Comparison of ENCODE assay signal across 10 mouse cellular contexts in the genomic region with DNA sequence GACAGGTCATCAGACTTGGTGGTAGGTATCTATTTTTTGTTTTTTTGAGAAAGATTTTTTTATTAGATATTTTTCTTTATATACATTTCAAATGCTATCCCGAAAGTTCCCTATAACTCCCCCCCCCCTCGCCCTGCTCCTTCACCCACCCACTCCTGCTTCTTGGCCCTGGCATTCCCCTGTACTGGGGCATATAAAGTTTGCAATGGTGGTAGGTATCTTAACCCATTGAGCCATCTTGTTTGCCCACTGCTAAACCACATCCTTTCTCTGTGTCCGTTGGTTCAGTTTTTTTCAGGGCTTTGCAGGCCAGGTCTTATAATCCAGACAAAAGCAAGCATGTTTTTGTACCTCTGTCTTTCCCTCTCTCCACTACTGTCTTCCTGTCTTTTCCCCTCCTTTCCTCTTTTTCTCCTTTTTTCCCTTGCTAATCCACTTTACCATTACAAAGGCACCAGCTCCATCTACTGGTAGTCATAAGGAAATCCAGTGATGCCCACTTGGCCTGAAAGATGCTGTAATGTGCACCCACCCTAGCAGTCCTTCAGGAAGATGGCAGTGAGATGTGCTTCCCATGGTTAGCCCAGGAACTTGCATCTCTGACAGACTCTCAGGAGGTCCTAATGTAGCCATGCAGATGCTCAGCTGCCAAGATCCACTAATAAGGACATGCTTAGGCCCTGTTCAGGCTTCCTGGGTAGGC. TPM values are rescaled to one million over a fixed set of nuclear protein-coding genes. Genes with fewer than 3 reads are reported as not detected.
DNase-seq lines count a peak whose midpoint lies in the region; ATAC-seq and TF ChIP-seq lines count a peak whose summit lies in the region.
"Had no signal": no experiment of that assay in that cellular context is flagged by ENCODE, and none has a peak within 500 bp of the region (broad histone marks: within the 10 kb centered on the region; RNA-seq: fewer than 3 reads in every experiment).

No protein-coding gene starts in this region.

- TF ChIP-seq POLR2A in CH12.LX (IDR thresholded peaks at IDR 0.05; ENCODE audit: low read depth, low read length): no peak

- TF ChIP-seq EP300 in CH12.LX (IDR thresholded peaks at IDR 0.05; ENCODE audit: low read length): no peak

- H3K79me2 ChIP-seq in CH12.LX (replicated peaks; ENCODE audit: control insufficient read depth, extremely low read depth, insufficient read depth, poor library complexity, severe bottlenecking): no peaks in the 10 kb centered on the region

- in situ Hi-C loops in CH12.LX (cut with MboI; ENCODE audit: low pct_ligation_motif_present, low pct_unique_long_range_greater_than_20kb, low sequenced_read_pairs): no loop called here

- H3K4me3 ChIP-seq in hindbrain, embryonic 11.5 days (ENCODE audit: low read depth, low read length): no peak overlapping the region
- H3K4me3 ChIP-seq in hindbrain, embryonic 10.5 days: no peak overlapping the region
- H3K4me3 ChIP-seq in CH12.LX (replicated peaks in 1 of 3; ENCODE audit: low read depth in 2 of 3, low read length in 2 of 3, poor library complexity in 1 of 3): no peak overlapping the region
- H3K4me3 ChIP-seq in midbrain, embryonic 10.5 days: no peak overlapping the region
- H3K4me3 ChIP-seq in intestine, embryonic 16.5 days (ENCODE audit: low read length): no peak overlapping the region

- no peak overlapping the region for H3K4me2 ChIP-seq in hindbrain, embryonic 11.5 days (replicated peaks; ENCODE audit: low read depth, low read length)
- H3K4me2 ChIP-seq in CH12.LX (ENCODE audit: insufficient read depth, low read depth, poor library complexity, severe bottlenecking): no peak overlapping the region
- no peak overlapping the region for H3K4me2 ChIP-seq in intestine, embryonic 16.5 days (ENCODE audit: low read depth, low read length)

- dilution Hi-C loops in CH12.LX (cut with MboI; ENCODE audit: extremely low pct_ligation_motif_present, extremely low pct_unique_long_range_greater_than_20kb, low sequenced_read_pairs): no loop called here

- H3K9ac ChIP-seq in hindbrain, embryonic 11.5 days (ENCODE audit: low read depth, low read length): no peak overlapping the region
- H3K9ac ChIP-seq in CH12.LX (ENCODE audit: insufficient read depth, low read depth): no peak overlapping the region
- no peak overlapping the region for H3K9ac ChIP-seq in intestine, embryonic 16.5 days (ENCODE audit: low read depth, low read length)

- no peak overlapping the region for H3K27ac ChIP-seq in hindbrain, embryonic 11.5 days (ENCODE audit: low read depth, low read length)
- H3K27ac ChIP-seq in hindbrain, embryonic 10.5 days: no peak overlapping the region
- no peak overlapping the region for H3K27ac ChIP-seq in CH12.LX (ENCODE audit: insufficient read depth, low read depth)
- no peak overlapping the region for H3K27ac ChIP-seq in midbrain, embryonic 10.5 days (replicated peaks)
- no peak overlapping the region for H3K27ac ChIP-seq in intestine, embryonic 16.5 days (ENCODE audit: low read length)

- H3K9me3 ChIP-seq in hindbrain, embryonic 11.5 days (ENCODE audit: control insufficient read depth, low read length): no peaks in the 10 kb centered on the region
- H3K9me3 ChIP-seq in hindbrain, embryonic 10.5 days: no peaks in the 10 kb centered on the region
- no peaks in the 10 kb centered on the region for H3K9me3 ChIP-seq in CH12.LX (replicated peaks; ENCODE audit: low read length)
- H3K9me3 ChIP-seq in midbrain, embryonic 10.5 days (replicated peaks): no peaks in the 10 kb centered on the region
- no peaks in the 10 kb centered on the region for H3K9me3 ChIP-seq in intestine, embryonic 16.5 days (ENCODE audit: control insufficient read depth, low read length)

- peak; percentile 51; the same call in 1 of the 2 replicates for ATAC-seq in hindbrain, embryonic 11.5 days (ENCODE audit: low FRiP score)
- no peak for ATAC-seq in intestine, embryonic 16.5 days

- H3K36me3 ChIP-seq in hindbrain, embryonic 11.5 days (ENCODE audit: control insufficient read depth, insufficient read depth, low read length): no peaks in the 10 kb centered on the region
- no peaks in the 10 kb centered on the region for H3K36me3 ChIP-seq in hindbrain, embryonic 10.5 days
- no peaks in the 10 kb centered on the region for H3K36me3 ChIP-seq in CH12.LX (replicated peaks in 1 of 2; ENCODE audit: control insufficient read depth in 1 of 2, insufficient read depth in 1 of 2, low read length in 1 of 2)
- no peaks in the 10 kb centered on the region for H3K36me3 ChIP-seq in midbrain, embryonic 10.5 days
- H3K36me3 ChIP-seq in intestine, embryonic 16.5 days (ENCODE audit: control insufficient read depth, insufficient read depth, low read length): no peaks in the 10 kb centered on the region

- peak; percentile 14 to 42; a peak in 2 of 4 replicates for TF ChIP-seq CTCF in CH12.LX (conservative IDR thresholded peaks at IDR 0.05 in 1 of 2, IDR thresholded peaks at IDR 0.05 in 1 of 2; ENCODE audit: low read depth in 2 of 2, low read length in 2 of 2)

- peak; percentile 51 for TF ChIP-seq RAD21 in CH12.LX (IDR thresholded peaks at IDR 0.05; ENCODE audit: low read depth, low read length)

- no peaks in the 10 kb centered on the region for H3K27me3 ChIP-seq in hindbrain, embryonic 11.5 days (ENCODE audit: control insufficient read depth, insufficient read depth, low read length)
- no peaks in the 10 kb centered on the region for H3K27me3 ChIP-seq in hindbrain, embryonic 10.5 days (ENCODE audit: insufficient read depth, poor library complexity, severe bottlenecking)
- H3K27me3 ChIP-seq in CH12.LX (replicated peaks): no peaks in the 10 kb centered on the region
- H3K27me3 ChIP-seq in midbrain, embryonic 10.5 days (ENCODE audit: low read depth, poor library complexity, severe bottlenecking): no peaks in the 10 kb centered on the region
- no peaks in the 10 kb centered on the region for H3K27me3 ChIP-seq in intestine, embryonic 16.5 days (replicated peaks; ENCODE audit: control insufficient read depth, insufficient read depth, low read length)

- WGBS in hindbrain, embryonic 11.5 days: 51% methylated on average over 3 of the region's 3 CpGs
- 55% methylated on average over 3 of the region's 3 CpGs for WGBS in hindbrain, embryonic 10.5 days
- WGBS in midbrain, embryonic 10.5 days: 51% methylated on average over 3 of the region's 3 CpGs
- 54% methylated on average over 3 of the region's 3 CpGs for WGBS in intestine, embryonic 16.5 days

- no peaks in the 10 kb centered on the region for H3K4me1 ChIP-seq in hindbrain, embryonic 11.5 days (replicated peaks; ENCODE audit: control insufficient read depth, insufficient read depth, low read length)
- H3K4me1 ChIP-seq in hindbrain, embryonic 10.5 days (replicated peaks): no peaks in the 10 kb centered on the region
- peaks cover 0 to 6% of the 10 kb centered on the region in 2 experiments; a peak in 1 of 4 replicates for H3K4me1 ChIP-seq in CH12.LX (ENCODE audit: control insufficient read depth in 1 of 2, insufficient read depth in 2 of 2)
- no peaks in the 10 kb centered on the region for H3K4me1 ChIP-seq in midbrain, embryonic 10.5 days
- H3K4me1 ChIP-seq in intestine, embryonic 16.5 days (ENCODE audit: control insufficient read depth, insufficient read depth, low read length): no peaks in the 10 kb centered on the region

- peak; percentile 52 for DNase-seq in hindbrain, embryonic 11.5 days (ENCODE audit: low spot score)
- no peak for DNase-seq in hindbrain, embryonic 10.5 days (ENCODE audit: low spot score)
- DNase-seq in CH12.LX (ENCODE audit: extremely low read depth): peak; percentile 29
- DNase-seq in embryo, embryonic 10 days (ENCODE audit: low spot score): peak; percentile 67
- DNase-seq in midbrain, embryonic 10.5 days (ENCODE audit: low spot score): peak; percentile 20
- no peak for DNase-seq in spleen, postnatal 10 days (ENCODE audit: low spot score in 2 of 2)
- no peak for DNase-seq in natural killer cell, adult 2 months (ENCODE audit: low spot score in 2 of 2)

TF ChIP-seq in CH12.LX, 34 proteins besides CTCF, POLR2A, EP300 and RAD21:
- TF ChIP-seq PAX5 (IDR thresholded peaks at IDR 0.05; ENCODE audit: low read length) (no peak), SMC3 (IDR thresholded peaks at IDR 0.05; ENCODE audit: low read depth, low read length) (peak; percentile 11; the same call in 1 of the 2 replicates), MAZ (IDR thresholded peaks at IDR 0.05; ENCODE audit: low read depth, low read length) (no peak), USF2 (conservative IDR thresholded peaks at IDR 0.05; ENCODE audit: low read depth, low read length) (no peak), MYC (IDR thresholded peaks at IDR 0.05; ENCODE audit: low read depth, low read length) (no peak), BHLHE40 (IDR thresholded peaks at IDR 0.05; ENCODE audit: low read depth, low read length) (no peak), IRF4 (IDR thresholded peaks at IDR 0.05; ENCODE audit: low read depth, low read length) (no peak)

RNA-seq across cellular contexts. Expression of gene Vstm2b, which starts 44.3 kb away (rescaled TPM):
- 11.7 and 12.8 TPM in 2 replicates for polyA plus RNA-seq in hindbrain, embryonic 11.5 days (2014; fragmentation: Nextera tagmentation; extraction: Ambion mirVana)
- 7.4 and 9.0 TPM in 2 replicates for polyA plus RNA-seq in hindbrain, embryonic 10.5 days (2016; fragmentation: Nextera tagmentation; extraction: Ambion mirVana)
- total RNA-seq in CH12.LX (2012; rRNA removed) (not detected in 2 replicates), CH12.LX (2014; rRNA removed) (not detected in 2 replicates)
- polyA plus RNA-seq in CH12.LX (2012; ENCODE audit: insufficient read length, low read depth): not detected in 2 replicates
- 7.3 and 8.9 TPM in 2 replicates for polyA plus RNA-seq in midbrain, embryonic 10.5 days (2016; fragmentation: Nextera tagmentation; extraction: Ambion mirVana)
- 0.32 and 0.44 TPM in 2 replicates for polyA plus RNA-seq in intestine, embryonic 16.5 days (2015; fragmentation: Nextera tagmentation; extraction: Ambion mirVana)
- total RNA-seq: neutrophil, adult 5-6 weeks had no signal

RNA-seq across cellular contexts. Expression of gene 4930433I11Rik, which starts 45.0 kb away (rescaled TPM):
- polyA plus RNA-seq in hindbrain, embryonic 11.5 days (2014; fragmentation: Nextera tagmentation; extraction: Ambion mirVana): not detected in 2 replicates
- not detected in 2 replicates for polyA plus RNA-seq in hindbrain, embryonic 10.5 days (2016; fragmentation: Nextera tagmentation; extraction: Ambion mirVana)
- total RNA-seq in CH12.LX (2012; rRNA removed) (not detected in 2 replicates), CH12.LX (2014; rRNA removed) (not detected in 2 replicates)
- polyA plus RNA-seq in CH12.LX (2012; ENCODE audit: insufficient read length, low read depth): not detected in 2 replicates
- polyA plus RNA-seq in midbrain, embryonic 10.5 days (2016; fragmentation: Nextera tagmentation; extraction: Ambion mirVana): not detected in 2 replicates
- not detected in 2 replicates for polyA plus RNA-seq in intestine, embryonic 16.5 days (2015; fragmentation: Nextera tagmentation; extraction: Ambion mirVana)
- total RNA-seq: neutrophil, adult 5-6 weeks had no signal
- polyA plus RNA-seq: frontal cortex, adult 2 months had no signal

Comparison
In these comparisons a context has a peak if more than half of its experiments do, and no peak if none do; other contexts are left out.
1. DNase-seq: peak in hindbrain, embryonic 11.5 days (single experiment), CH12.LX (single experiment), embryo, embryonic 10 days (single experiment) and midbrain, embryonic 10.5 days (single experiment); none in hindbrain, embryonic 10.5 days (single experiment), spleen, postnatal 10 days (0 of 2) and natural killer cell, adult 2 months (0 of 2).